Mouse (Mus musculus) megakaryocyte progenitor cell, adult 5-6 weeks (primary cell): ENCODE results near the gene Ppp1r9a. TPM values are rescaled to one million over a fixed set of nuclear protein-coding genes. Genes with fewer than 3 reads are reported as not detected.

Experiments
- ATAC-seq: replicated peaks from 2 replicates; pipeline ENCODE4 v1.8.0; 2016; ENCODE audit warnings: mild to moderate bottlenecking, moderate TSS enrichment, inconsistent platforms; ENCODE audit not compliant: poor library complexity
- total RNA-seq, 2 experiments: library from RNA; stranded (forward) in 1 of 2; stranded (reverse) in 1 of 2; fragments of 157-497, 149-512 nt in 1 of 2; fragments of 200-1000 nt in 1 of 2; gene quantifications; 2 replicates each; pipeline versions ENCODE4 v1.2.3 to v1.2.4; 2015 to 2017

Gene Ppp1r9a
- total RNA-seq, 2 experiments from 2014 or later: 2.9 to 4.7 TPM

- no peak for ATAC-seq
These were observed 134.5 kb downstream of the Ppp1r9a start for GRCm38 (mm10) chr6:5037225-5037624.

DNA sequence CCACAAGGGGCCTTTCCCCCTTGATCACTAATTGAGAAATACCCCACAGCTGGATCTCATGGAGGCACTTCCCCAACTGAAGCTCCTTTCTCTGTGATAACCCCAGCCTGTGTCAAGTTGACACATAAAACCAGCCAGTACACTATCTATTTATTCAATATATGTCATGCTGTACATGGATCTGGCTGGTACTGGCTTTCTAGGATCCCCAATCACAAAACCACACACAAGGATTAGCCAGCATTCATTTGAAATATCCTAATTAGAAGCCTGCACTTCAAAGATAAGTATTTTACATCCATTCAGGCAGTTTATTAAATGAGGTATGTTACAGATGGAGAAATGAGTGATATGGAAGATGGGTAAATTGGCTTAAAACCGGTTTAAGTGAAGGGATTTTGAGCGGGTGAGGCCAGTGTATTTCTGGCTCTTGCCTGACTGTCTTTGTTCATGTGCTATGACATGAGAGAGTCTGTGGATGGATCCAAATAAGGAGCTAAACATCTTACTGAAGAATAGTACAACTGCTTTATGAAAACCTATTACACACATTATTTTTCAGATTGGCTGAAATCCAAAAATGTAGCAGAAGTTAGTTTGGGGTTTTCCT lies 135.5 kb downstream of the Ppp1r9a start:
- ATAC-seq: peak; percentile 60

GRCm38 (mm10) chr6:5039316-5039715 lies 136.6 kb downstream of the Ppp1r9a start:
- ATAC-seq: no peak

DNA sequence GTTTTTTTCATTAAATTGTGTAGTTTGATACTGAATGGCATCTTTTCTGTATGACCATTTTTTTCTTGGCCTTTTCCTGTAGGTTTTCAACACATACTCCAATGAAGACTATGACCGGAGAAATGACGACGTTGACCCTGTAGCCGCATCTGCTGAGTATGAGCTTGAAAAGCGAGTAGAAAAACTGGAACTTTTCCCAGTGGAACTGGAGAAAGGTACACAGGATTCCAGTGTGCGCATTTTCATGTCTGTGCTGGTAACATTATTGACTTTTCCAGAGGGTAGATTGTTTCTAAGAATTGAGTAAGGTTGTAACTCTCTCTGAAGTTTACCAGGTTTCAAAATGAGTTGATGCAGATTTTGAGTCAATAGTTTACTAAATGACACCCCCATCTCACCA lies 143.1 kb downstream of the Ppp1r9a start:
- no peak for ATAC-seq

DNA sequence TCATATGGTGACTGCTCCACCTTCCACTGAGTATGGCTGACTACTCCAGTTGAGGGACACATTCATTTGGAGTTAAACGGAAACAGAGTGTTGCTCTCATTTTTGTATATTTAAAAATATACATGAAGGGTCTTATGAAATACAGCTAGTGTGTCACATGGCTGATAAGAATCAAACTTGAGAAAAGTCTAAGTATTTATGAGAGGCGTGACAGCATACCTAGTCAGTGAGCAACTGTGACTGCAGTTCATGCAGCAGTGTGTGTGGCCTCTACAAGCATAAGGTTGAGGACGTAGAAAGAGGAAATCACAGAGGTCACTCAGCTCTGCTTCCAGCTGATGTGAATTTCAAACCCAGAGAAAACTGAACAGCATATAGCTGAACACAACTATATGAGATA lies 145.3 kb downstream of the Ppp1r9a start:
- no peak for ATAC-seq

- peak; percentile 96 for ATAC-seq
These were observed 149.6 kb downstream of the Ppp1r9a start for GRCm38 (mm10) chr6:5052309-5052708.

- no peak for ATAC-seq
These were observed 151.9 kb downstream of the Ppp1r9a start for GRCm38 (mm10) chr6:5054446-5055095.

DNA sequence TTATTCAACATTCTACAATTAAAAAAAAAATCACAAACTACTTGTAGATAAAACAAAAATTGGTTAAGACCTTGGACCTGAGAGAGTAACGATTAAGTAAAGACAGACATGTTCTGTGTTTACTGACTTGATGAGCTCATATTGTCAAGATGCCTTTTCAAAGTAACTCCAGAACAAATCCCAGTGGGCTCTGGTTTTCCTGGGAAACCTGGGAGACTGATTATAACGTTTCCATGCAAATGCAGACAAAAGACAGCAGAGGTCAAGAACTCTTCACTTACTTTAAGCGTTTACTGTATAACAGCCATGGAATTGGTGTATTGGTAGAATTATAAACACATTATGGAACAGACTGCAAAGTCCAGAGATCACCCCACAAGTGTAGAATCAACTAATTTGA lies 172.0 kb downstream of the Ppp1r9a start:
- no peak for ATAC-seq

- no peak for ATAC-seq
These were observed 173.0 kb downstream of the Ppp1r9a start for GRCm38 (mm10) chr6:5075680-5076079.

- no peak for ATAC-seq
These were observed 175.3 kb downstream of the Ppp1r9a start for GRCm38 (mm10) chr6:5078009-5078408.

GRCm38 (mm10) chr6:5079108-5079507 lies 176.4 kb downstream of the Ppp1r9a start:
- ATAC-seq: no peak

GRCm38 (mm10) chr6:5080094-5080493 lies 177.4 kb downstream of the Ppp1r9a start:
- no peak for ATAC-seq

DNA sequence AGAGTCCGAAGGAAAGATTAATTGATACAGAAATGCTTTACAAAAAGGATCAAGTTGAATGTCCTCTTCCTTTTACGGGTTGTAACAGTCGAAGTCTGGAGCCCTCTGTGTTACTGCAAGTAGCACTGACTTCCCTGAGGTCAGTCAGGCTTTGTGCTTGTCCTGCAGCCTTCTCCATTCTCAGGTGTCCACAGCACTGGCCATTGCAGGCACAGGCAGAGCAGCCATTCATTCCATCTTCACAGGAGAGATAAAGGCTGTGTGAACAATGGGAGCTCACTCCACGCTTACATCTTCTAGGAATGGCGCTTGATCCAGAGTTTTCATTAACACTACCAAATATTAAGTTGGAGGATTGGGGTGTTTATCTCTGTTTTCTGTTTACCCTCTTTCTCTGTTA lies 177.8 kb downstream of the Ppp1r9a start:
- no peak for ATAC-seq

GRCm38 (mm10) chr6:5081099-5081498 lies 178.4 kb downstream of the Ppp1r9a start:
- ATAC-seq: peak; percentile 76

DNA sequence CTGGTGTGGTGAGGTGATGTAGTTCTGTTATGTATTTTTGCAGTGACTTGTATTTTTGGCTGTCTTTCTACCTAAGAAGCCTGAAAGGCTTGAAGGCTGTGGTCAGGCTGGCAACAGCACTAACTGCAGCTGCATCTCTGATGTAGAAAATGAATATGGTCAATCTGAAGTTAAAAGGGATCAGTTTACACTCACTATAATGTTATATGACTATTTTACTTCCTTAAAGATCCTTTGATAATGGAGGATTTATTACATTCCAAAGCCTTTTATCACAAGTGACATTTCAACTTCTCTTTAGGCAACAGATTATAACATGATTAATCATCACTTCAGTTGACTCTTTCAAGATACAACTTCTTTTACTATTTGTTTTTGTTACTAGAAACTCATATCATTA lies 179.4 kb downstream of the Ppp1r9a start:
- 0 out of 2 replicates have a peak, but pooled peaks have one; percentile 20 for ATAC-seq

GRCm38 (mm10) chr6:5082740-5083139 lies 180.0 kb downstream of the Ppp1r9a start:
- ATAC-seq: no peak

DNA sequence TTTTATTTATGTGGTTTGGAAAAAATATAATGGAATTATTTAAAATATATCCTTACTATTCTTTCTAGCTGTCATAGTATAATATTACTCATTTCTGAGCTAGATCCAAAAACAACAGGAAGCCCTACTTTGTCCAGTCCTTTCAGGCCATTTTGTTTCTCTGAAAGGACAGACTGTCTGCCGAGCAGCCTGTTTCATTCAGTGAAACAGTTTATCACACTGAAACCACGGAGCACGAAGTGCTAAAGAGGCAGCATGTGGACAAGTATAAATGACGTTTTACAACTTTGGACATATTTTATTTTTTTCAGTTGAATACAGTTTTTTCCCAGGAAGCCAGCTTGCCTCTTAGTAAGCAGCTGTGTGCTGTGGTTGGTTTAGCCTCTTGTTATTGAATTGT lies 181.2 kb downstream of the Ppp1r9a start:
- ATAC-seq: no peak

GRCm38 (mm10) chr6:5091873-5092272 lies 189.2 kb downstream of the Ppp1r9a start:
- no peak for ATAC-seq

GRCm38 (mm10) chr6:5092795-5093194 lies 190.1 kb downstream of the Ppp1r9a start:
- peak; percentile 57; the same call in 1 of the 2 replicates for ATAC-seq

GRCm38 (mm10) chr6:5093516-5093915 lies 190.8 kb downstream of the Ppp1r9a start:
- ATAC-seq: peak; percentile 88

DNA sequence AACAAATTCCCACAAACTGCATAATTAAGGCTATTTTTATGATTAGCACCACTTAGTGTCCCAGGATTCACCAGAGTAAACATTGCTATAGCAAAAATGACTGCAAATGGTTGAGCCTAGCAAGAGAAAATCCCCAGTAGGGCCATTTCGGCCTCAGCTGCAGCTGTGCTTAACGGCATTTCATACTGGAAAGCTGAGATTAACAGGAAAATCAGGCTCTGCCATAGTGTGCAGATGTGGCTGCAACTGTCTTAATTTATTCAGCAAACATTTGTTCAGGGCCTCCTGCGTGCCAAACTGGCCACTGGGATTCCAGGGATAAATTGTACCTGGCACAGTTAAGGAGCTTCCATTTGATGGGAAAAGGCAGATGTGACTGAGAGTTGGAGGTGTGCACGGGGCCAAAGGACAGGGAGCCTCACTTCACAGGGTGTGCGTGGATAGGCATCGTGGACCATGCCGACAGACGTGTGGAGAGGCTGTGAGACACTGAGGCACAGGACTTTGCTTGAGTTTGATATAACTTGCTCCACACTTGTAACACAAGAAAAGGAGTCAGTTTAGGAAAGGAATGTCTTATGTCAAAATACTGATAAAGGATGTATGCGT lies 192.8 kb downstream of the Ppp1r9a start:
- no peak for ATAC-seq

DNA sequence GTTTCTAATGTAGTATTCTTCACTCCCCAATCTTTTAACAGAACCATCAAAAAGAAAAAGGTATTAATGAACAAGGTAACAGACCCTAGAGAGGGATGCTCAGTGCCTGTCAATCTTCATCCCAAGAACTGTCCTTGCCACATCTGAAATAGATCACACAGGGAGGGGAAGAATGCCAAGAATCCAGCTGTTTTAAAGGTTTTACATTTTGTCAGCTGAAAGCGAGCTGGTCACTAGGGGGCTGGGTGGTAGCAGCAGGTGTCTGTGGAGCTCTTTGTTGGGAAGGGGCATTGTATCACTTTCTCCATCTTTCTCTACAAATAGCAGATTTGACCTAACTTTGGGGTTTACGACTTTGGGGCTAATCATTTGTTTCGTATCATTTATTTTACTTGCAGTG lies 194.6 kb downstream of the Ppp1r9a start:
- no peak for ATAC-seq
